Mouse (Mus musculus) intestine, postnatal 0 days (tissue): ENCODE data around the gene Ptger3. TPM values are rescaled to one million over a fixed set of nuclear protein-coding genes. Genes with fewer than 3 reads are reported as not detected.

Experiments
- ATAC-seq: fragments of 200-750 bp; cut with Nextera tagmentation; 2 replicates; pipeline ENCODE4 v1.8.0; 2017; ENCODE audit warnings: mild to moderate bottlenecking, moderate TSS enrichment, moderate library complexity
- H3K27ac ChIP-seq: fragments of 300-500 bp; sonication (generic); 2 replicates; pipeline ENCODE4 v1.5.1; 2014; ENCODE audit warnings: mild to moderate bottlenecking, low read depth, low read length, moderate library complexity
- H3K27me3 ChIP-seq: fragments of 300-500 bp; sonication (generic); replicated peaks from 2 replicates; pipeline ENCODE4 v1.6.1; 2014; ENCODE audit warnings: low read length, mixed read lengths; ENCODE audit not compliant: control insufficient read depth, insufficient read depth
- H3K36me3 ChIP-seq: fragments of 300-500 bp; sonication (generic); 2 replicates; pipeline ENCODE4 v1.6.1; 2014; ENCODE audit warnings: mild to moderate bottlenecking, moderate library complexity; ENCODE audit not compliant: control insufficient read depth, insufficient read depth
- H3K4me1 ChIP-seq: fragments of 300-500 bp; sonication (generic); replicated peaks from 2 replicates; pipeline ENCODE4 v1.6.1; 2014; ENCODE audit warnings: antibody characterized with exemption, low read length, mixed read lengths; ENCODE audit not compliant: control insufficient read depth, insufficient read depth
- H3K4me2 ChIP-seq: fragments of 300-500 bp; sonication (generic); replicated peaks from 2 replicates; pipeline ENCODE4 v1.6.1; 2014; ENCODE audit warnings: low read depth, mild to moderate bottlenecking, moderate library complexity
- H3K4me3 ChIP-seq: fragments of 300-500 bp; sonication (generic); 2 replicates; pipeline ENCODE4 v1.5.1; 2014; ENCODE audit warnings: low read depth, low read length
- H3K9ac ChIP-seq: fragments of 300-500 bp; sonication (generic); 2 replicates; pipeline ENCODE4 v1.6.1; 2014; ENCODE audit warnings: mild to moderate bottlenecking, low read depth, low read length
- H3K9me3 ChIP-seq: fragments of 300-500 bp; sonication (generic); 2 replicates; pipeline ENCODE4 v1.6.1; 2016; ENCODE audit warnings: mixed run types; ENCODE audit not compliant: control insufficient read depth
- CTCF ChIP-seq: sonication (generic); IDR thresholded peaks from 2 replicates; pipeline ENCODE4 v1.5.1; 2016; ENCODE audit warnings: low read depth, mild to moderate bottlenecking, control low read depth, antibody characterized with exemption, moderate library complexity
- WGBS: fragments of 180-500 bp; shearing (Covaris S2); extraction: QIAGEN DNeasy Blood & Tissue Kit; methylation state at CpG from one replicate; pipeline ENCODE4 v1.1.7; 2014; 5-methylcytosine and 5-hydroxymethylcytosine counted together
- polyA plus RNA-seq: library from polyadenylated mRNA; unstranded; fragments of >200 nt; fragmentation: Nextera tagmentation; extraction: Ambion mirVana; gene quantifications from 2 replicates; pipeline ENCODE4 v1.2.1, GENCODE M21; 2015

The Ptger3 gene
- polyA plus RNA-seq, result 8.6 and 8.7 TPM in 2 replicates

DNA sequence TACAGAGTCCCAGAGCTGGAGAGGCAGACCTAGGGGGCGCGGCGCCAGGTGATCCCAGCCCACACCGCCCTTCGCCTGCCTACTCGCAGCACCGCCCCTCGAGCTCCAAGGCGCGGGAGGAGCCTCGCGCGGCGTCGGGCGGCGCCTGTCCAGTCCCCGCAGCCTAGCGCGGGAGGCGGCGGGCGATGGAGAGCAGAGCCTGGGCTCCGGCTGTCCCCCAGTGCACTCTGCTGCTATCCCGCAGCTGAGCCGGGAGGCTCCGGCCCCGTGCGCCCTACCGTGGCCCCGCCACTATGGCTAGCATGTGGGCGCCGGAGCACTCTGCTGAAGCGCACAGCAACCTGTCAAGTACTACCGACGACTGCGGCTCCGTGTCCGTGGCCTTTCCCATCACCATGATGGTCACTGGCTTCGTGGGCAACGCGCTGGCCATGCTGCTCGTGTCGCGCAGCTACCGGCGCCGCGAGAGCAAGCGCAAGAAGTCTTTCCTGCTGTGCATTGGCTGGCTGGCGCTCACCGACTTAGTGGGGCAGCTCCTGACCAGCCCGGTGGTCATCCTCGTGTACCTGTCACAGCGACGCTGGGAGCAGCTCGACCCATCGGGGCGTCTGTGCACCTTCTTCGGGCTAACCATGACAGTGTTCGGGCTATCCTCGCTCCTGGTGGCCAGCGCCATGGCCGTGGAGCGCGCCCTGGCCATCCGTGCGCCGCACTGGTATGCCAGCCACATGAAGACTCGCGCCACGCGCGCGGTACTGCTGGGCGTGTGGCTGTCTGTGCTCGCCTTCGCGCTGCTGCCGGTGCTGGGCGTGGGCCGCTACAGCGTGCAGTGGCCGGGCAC lies at the start of gene Ptger3:
Gene Ptger3 (plus strand): TSS at position 168 of the 841 bp plus-strand sequence.
- WGBS, result under 1% methylated on average over 84 of the region's 84 CpGs
- Histone ChIP-seq H3K4me1 (no peaks in the 10 kb centered on the region), H3K27ac (no peak within 1 kb of the TSS), H3K4me2 (peak within 1 kb of the TSS; percentile 73), H3K36me3 (no peaks in the 10 kb centered on the region), H3K4me3 (peak within 1 kb of the TSS; percentile 44), H3K27me3 (peaks cover 25% of the 10 kb centered on the region), H3K9ac (peak within 1 kb of the TSS; percentile 17; the same call in 1 of the 2 replicates), H3K9me3 (no peaks in the 10 kb centered on the region)
- 0 out of 2 replicates have a peak, but pooled peaks have one; percentile 42 for ATAC-seq
- TF ChIP-seq CTCF, result 0 out of 2 replicates have a peak, but pooled peaks have one; percentile 24

DNA sequence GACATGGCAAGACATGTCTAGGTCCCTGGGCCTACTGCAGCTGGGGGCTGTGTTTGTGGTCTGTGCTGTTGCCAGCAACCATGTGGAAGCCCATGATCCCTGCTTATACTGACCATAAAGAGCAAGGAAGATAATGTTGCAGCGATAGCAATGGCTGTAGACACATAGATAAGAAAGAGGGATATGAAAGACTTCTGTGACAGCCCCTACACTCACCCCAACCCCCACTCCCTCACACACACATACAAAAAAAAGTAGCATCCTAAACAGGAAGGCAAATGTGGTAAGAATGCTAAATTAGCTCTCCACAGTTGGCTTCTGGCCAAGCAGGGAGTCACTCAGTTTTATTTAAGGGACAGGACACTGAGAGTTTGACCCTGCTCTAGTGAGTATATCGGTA lies 48.7 kb upstream of the Ptger3 start:
- no peak for ATAC-seq
- H3K27ac ChIP-seq, result no peak overlapping the region
- no peak overlapping the region for H3K4me3 ChIP-seq
- H3K27me3 ChIP-seq, result no peaks in the 10 kb centered on the region
- no peaks in the 10 kb centered on the region for H3K36me3 ChIP-seq
- WGBS, result 50% methylated on average over 2 of the region's 2 CpGs
- no peak overlapping the region for H3K9ac ChIP-seq
- H3K4me2 ChIP-seq, result no peak overlapping the region
- H3K9me3 ChIP-seq, result no peaks in the 10 kb centered on the region
- H3K4me1 ChIP-seq, result no peaks in the 10 kb centered on the region
- TF ChIP-seq CTCF, result no peak

DNA sequence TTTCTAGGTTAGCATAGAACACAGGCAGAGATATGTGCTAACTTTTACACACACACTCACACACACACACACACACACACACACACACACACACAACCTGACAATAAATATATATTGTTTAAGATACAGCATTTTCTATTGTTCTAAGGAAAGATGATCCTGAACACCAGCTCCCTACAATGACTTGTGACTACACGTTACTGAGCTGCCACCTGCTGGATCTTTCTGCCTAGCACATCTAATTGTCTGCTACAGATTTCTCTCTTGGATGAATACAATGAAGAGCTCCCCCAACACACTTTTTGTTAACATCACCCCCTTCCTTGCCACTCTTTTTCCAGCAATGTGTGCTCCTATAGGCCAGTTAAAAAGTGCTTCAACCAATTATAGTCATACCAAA lies 46.3 kb upstream of the Ptger3 start:
- Histone ChIP-seq H3K9ac (no peak overlapping the region), H3K27me3 (0 out of 2 replicates have a peak, but pooled peaks cover 3% of the 10 kb centered on the region), H3K9me3 (no peaks in the 10 kb centered on the region), H3K4me1 (no peaks in the 10 kb centered on the region), H3K27ac (no peak overlapping the region), H3K36me3 (no peaks in the 10 kb centered on the region), H3K4me2 (no peak overlapping the region), H3K4me3 (no peak overlapping the region)
- no peak for ATAC-seq
- 0% methylated on average over 1 of the region's 1 CpGs for WGBS
- TF ChIP-seq CTCF, result peak; percentile 82

DNA sequence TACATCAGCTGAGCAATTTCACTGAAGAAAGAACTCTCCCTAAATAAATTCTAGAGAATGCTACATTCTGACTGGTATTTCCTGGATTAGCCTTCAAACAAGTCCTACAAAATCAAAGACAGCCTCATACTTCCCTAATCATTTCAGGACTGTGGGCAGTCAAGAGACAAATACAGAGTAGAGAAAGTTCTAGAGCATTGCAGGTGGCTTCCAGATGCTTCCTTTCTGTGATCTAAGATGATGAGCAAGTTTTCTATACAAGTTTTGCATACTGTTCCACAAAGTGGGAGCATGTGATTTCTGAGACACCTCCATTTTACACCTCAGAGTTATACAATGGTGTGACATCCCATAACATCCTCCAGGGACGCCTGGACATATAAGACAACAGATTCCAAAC lies 42.9 kb upstream of the Ptger3 start:
- Histone ChIP-seq H3K4me2 (no peak overlapping the region), H3K9me3 (no peaks in the 10 kb centered on the region), H3K4me3 (no peak overlapping the region), H3K9ac (no peak overlapping the region), H3K27ac (no peak overlapping the region), H3K27me3 (0 out of 2 replicates have a peak, but pooled peaks cover 8% of the 10 kb centered on the region), H3K4me1 (no peaks in the 10 kb centered on the region), H3K36me3 (no peaks in the 10 kb centered on the region)
- 47% methylated on average over 1 of the region's 1 CpGs for WGBS
- no peak for TF ChIP-seq CTCF
- ATAC-seq, result no peak

DNA sequence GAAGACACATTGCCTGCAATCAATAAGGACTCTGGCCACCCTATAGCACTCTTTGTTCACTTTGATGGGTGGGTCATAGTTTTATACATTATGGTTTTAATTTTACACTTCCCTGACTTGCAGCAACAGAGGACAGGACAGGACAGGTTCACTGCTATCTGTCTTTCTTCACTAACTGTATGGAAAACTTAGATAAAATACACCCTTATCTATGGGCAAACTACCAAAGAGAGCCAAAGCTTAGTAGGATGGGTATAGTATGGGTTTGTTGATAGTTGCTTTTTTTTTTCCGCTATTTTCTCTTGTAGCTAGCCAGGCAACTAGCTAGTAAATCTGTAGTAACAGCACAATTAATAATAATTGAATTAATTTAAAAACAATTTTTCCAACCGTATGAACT lies 35.1 kb upstream of the Ptger3 start:
- WGBS, result 70% methylated on average over 2 of the region's 2 CpGs
- no peak for TF ChIP-seq CTCF
- H3K4me2 ChIP-seq, result no peak overlapping the region
- H3K4me3 ChIP-seq, result no peak overlapping the region
- H3K27ac ChIP-seq, result no peak overlapping the region
- H3K4me1 ChIP-seq, result peaks cover 3% of the 10 kb centered on the region; the same call in 1 of the 2 replicates
- no peak for ATAC-seq
- H3K9me3 ChIP-seq, result 0 out of 2 replicates have a peak, but pooled peaks cover 6% of the 10 kb centered on the region
- H3K9ac ChIP-seq, result no peak overlapping the region
- H3K27me3 ChIP-seq, result peaks cover 28% of the 10 kb centered on the region
- H3K36me3 ChIP-seq, result no peaks in the 10 kb centered on the region

DNA sequence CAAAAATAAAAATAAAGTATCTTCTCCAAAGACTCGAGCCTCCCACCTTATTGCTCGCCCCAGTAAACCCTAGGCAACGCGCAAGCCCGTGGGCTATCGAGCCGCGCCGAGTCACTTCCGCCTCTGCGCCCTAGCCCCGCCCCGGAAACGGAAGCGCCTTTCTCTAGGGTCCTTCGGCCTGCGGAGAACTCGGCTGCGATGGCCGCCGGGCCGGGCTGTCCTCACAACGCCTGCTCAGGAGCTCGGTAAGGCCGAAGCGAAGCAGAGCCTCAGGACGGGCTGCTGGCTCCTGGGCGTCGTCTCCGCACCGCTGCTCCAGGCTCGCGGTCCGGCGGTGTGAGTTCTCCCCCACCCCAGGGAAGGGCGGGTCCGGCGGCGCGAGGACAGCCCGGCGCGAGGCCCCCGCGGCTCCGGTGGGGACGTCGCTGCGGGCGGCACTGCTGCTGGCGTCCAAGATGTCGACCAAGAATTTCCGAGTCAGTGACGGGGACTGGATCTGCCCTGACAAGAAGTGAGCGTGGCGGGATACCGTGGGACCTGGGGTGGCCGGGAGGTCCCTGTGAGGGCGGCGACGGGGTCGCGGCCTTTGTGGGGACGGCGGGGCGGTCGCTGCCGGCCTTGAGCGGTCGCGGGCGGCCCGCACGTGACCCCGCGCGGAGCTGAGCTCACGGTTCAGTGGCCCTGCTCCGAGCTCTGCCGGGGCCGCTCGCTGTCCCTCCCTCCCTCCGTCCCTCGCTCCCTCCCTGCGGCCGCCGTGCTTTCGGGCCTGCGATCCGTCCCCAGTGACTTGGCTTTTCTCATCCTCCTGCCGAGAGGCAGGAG lies 32.5 kb upstream of the Ptger3 start, which contains the start of gene Zranb2:
Gene Zranb2 (plus strand): TSS at position 197 of the 822 bp plus-strand sequence.
- H3K4me3 ChIP-seq, result peak within 1 kb of the TSS; percentile 88
- under 1% methylated on average over 91 of the region's 91 CpGs for WGBS
- peaks cover 3% of the 10 kb centered on the region; the same call in 1 of the 2 replicates for H3K4me1 ChIP-seq
- peaks cover 22% of the 10 kb centered on the region for H3K27me3 ChIP-seq
- no peak for TF ChIP-seq CTCF
- peak within 1 kb of the TSS; percentile 78 for H3K4me2 ChIP-seq
- 0 out of 2 replicates have a peak, but pooled peaks cover 6% of the 10 kb centered on the region for H3K9me3 ChIP-seq
- H3K27ac ChIP-seq, result peak within 1 kb of the TSS; percentile 94
- peaks cover 8% of the 10 kb centered on the region; the same call in 1 of the 2 replicates for H3K36me3 ChIP-seq
- peak; percentile 97 for ATAC-seq
- peak within 1 kb of the TSS; percentile 92 for H3K9ac ChIP-seq
